Mouse (Mus musculus): ENCODE data around the gene Atxn1. TPM values are rescaled to one million over a fixed set of nuclear protein-coding genes. Genes with fewer than 3 reads are reported as not detected.

Gene Atxn1
- polyA plus RNA-seq, 1 experiment from 2014 or later = 2.3 TPM

DNA sequence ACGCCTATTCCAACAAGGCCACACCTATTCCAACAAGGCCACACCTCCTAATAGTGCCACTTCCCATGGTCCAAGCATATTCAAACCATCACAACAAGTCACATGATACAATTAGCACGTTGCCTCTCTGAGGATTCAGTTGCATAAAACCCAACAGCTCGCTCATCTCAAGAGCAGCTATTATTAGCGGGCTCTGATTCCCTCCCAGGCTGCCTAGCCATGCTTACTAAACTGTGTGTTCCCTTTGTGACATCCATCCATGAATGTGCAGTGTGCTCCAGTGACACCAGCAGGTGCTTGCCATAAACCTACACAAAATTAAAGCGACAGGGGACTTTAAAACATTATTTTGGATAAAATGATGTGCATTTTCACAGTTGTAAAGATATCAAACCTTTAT lies 25.7 kb upstream of the Atxn1 start:
- no peak overlapping the region for H3K27ac ChIP-seq (ENCODE audit: low read depth, low read length)
- ATAC-seq (replicated peaks; ENCODE audit: low FRiP score) (no peak), DNase-seq (ENCODE audit: low spot score) (no peak)
- no peaks in the 10 kb centered on the region for H3K4me1 ChIP-seq (replicated peaks; ENCODE audit: control insufficient read depth, insufficient read depth, low read length)
- WGBS = 74% methylated on average over 5 of the region's 5 CpGs
- H3K36me3 ChIP-seq (ENCODE audit: control insufficient read depth, insufficient read depth, low read length) = no peaks in the 10 kb centered on the region
- no peak overlapping the region for H3K4me3 ChIP-seq (ENCODE audit: low read depth, low read length)
- H3K9ac ChIP-seq (ENCODE audit: low read depth, low read length) = no peak overlapping the region
- no peaks in the 10 kb centered on the region for H3K27me3 ChIP-seq (replicated peaks; ENCODE audit: control insufficient read depth, insufficient read depth, low read length)
- H3K9me3 ChIP-seq (ENCODE audit: control insufficient read depth, low read length) = no peaks in the 10 kb centered on the region
- no peak overlapping the region for H3K4me2 ChIP-seq

DNA sequence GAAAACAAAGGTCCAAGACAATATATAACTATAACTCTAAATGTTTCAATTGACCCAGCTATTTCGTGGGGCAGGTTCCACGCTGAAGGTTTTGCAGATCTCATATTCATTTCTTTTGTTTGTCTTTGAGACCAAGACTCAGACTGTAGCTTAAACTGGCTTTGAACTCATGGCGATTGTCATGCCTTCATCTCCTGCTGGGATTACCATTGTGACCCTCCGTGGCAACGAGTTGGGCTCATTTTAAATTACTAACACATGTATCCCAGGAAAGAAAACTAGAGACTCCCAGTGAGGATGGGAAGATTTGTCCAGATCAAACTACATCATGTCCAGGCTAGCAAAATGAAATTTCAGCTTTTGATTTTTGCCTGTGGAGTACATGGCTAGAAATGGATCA lies 14.4 kb upstream of the Atxn1 start:
- H3K27me3 ChIP-seq (replicated peaks; ENCODE audit: control insufficient read depth, insufficient read depth, low read length) = no peaks in the 10 kb centered on the region
- DNase-seq (ENCODE audit: low spot score) (no peak), ATAC-seq (replicated peaks; ENCODE audit: low FRiP score) (no peak)
- H3K4me1 ChIP-seq (replicated peaks; ENCODE audit: control insufficient read depth, insufficient read depth, low read length) = no peaks in the 10 kb centered on the region
- H3K4me3 ChIP-seq (ENCODE audit: low read depth, low read length) = no peak overlapping the region
- H3K36me3 ChIP-seq (ENCODE audit: control insufficient read depth, insufficient read depth, low read length) = no peaks in the 10 kb centered on the region
- H3K4me2 ChIP-seq = no peak overlapping the region
- H3K27ac ChIP-seq (ENCODE audit: low read depth, low read length) = no peak overlapping the region
- H3K9ac ChIP-seq (ENCODE audit: low read depth, low read length) = no peak overlapping the region
- H3K9me3 ChIP-seq (ENCODE audit: control insufficient read depth, low read length) = no peaks in the 10 kb centered on the region
- 70% methylated on average over 5 of the region's 5 CpGs for WGBS

DNA sequence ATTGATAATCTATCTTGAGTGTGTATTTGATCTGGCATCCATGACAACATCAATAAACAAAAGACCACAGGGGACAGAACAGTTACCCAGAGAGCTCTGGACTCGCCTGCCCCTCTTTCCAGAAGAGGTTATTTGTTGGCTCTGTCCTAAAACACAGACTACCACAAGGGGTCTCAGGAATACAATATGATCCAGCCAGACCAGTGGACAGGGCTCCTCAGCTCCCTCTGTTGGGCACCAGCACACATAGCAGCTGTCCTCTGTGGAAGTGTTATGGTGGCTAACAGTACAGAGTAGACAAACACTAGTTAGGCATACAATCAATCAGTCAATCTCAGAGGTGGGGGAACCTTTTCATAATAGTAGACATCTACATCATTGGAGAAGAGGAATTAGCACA lies 12.1 kb upstream of the Atxn1 start:
- H3K36me3 ChIP-seq (ENCODE audit: control insufficient read depth, insufficient read depth, low read length) = no peaks in the 10 kb centered on the region
- ATAC-seq (replicated peaks; ENCODE audit: low FRiP score) (0 out of 2 replicates have a peak, but pooled peaks have one; percentile 47), DNase-seq (ENCODE audit: low spot score) (no peak)
- no peaks in the 10 kb centered on the region for H3K4me1 ChIP-seq (replicated peaks; ENCODE audit: control insufficient read depth, insufficient read depth, low read length)
- no peaks in the 10 kb centered on the region for H3K9me3 ChIP-seq (ENCODE audit: control insufficient read depth, low read length)
- 16% methylated on average over 1 of the region's 1 CpGs for WGBS
- H3K4me3 ChIP-seq (ENCODE audit: low read depth, low read length) = no peak overlapping the region
- H3K27me3 ChIP-seq (replicated peaks; ENCODE audit: control insufficient read depth, insufficient read depth, low read length) = no peaks in the 10 kb centered on the region
- H3K4me2 ChIP-seq = no peak overlapping the region
- no peak overlapping the region for H3K9ac ChIP-seq (ENCODE audit: low read depth, low read length)
- no peak overlapping the region for H3K27ac ChIP-seq (ENCODE audit: low read depth, low read length)

DNA sequence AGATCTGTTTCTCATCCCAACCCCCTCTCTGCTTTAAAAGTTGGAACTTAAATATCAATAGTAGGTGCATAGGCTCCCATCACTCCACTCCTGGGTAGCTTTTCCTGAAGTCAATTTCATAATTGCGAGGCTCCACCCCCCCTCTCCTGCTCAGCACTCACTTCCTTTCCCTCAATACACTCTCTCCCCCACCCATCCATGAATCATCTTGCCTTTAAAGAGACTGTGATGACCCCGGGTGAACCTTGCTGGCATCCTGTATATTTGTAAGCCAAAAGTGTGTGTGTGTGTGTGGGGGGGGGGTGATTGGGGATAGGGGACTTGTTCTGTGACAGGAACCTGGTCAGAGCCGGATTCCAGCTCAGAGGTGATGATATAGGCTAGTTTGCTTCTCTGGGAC lies 9.8 kb upstream of the Atxn1 start:
- H3K9me3 ChIP-seq (ENCODE audit: control insufficient read depth, low read length) = no peaks in the 10 kb centered on the region
- H3K4me2 ChIP-seq = no peak overlapping the region
- H3K4me1 ChIP-seq (replicated peaks; ENCODE audit: control insufficient read depth, insufficient read depth, low read length) = no peaks in the 10 kb centered on the region
- WGBS = 41% methylated on average over 3 of the region's 3 CpGs
- ATAC-seq (replicated peaks; ENCODE audit: low FRiP score) (no peak), DNase-seq (ENCODE audit: low spot score) (no peak)
- no peak overlapping the region for H3K4me3 ChIP-seq (ENCODE audit: low read depth, low read length)
- H3K27ac ChIP-seq (ENCODE audit: low read depth, low read length) = no peak overlapping the region
- no peak overlapping the region for H3K9ac ChIP-seq (ENCODE audit: low read depth, low read length)
- no peaks in the 10 kb centered on the region for H3K36me3 ChIP-seq (ENCODE audit: control insufficient read depth, insufficient read depth, low read length)
- H3K27me3 ChIP-seq (replicated peaks; ENCODE audit: control insufficient read depth, insufficient read depth, low read length) = no peaks in the 10 kb centered on the region

- Histone ChIP-seq H3K4me3 (ENCODE audit: low read depth, low read length) (no peak overlapping the region), H3K27ac (ENCODE audit: low read depth, low read length) (no peak overlapping the region), H3K36me3 (ENCODE audit: control insufficient read depth, insufficient read depth, low read length) (no peaks in the 10 kb centered on the region), H3K9me3 (ENCODE audit: control insufficient read depth, low read length) (no peaks in the 10 kb centered on the region), H3K27me3 (replicated peaks; ENCODE audit: control insufficient read depth, insufficient read depth, low read length) (no peaks in the 10 kb centered on the region), H3K9ac (ENCODE audit: low read depth, low read length) (no peak overlapping the region), H3K4me2 (no peak overlapping the region), H3K4me1 (replicated peaks; ENCODE audit: control insufficient read depth, insufficient read depth, low read length) (no peaks in the 10 kb centered on the region)
- 54% methylated on average over 7 of the region's 7 CpGs for WGBS
- ATAC-seq (replicated peaks; ENCODE audit: low FRiP score) = no peak
- DNase-seq (ENCODE audit: low spot score) = no peak
These were observed 9.2 kb upstream of the Atxn1 start for GRCm38 (mm10) chr13:45973972-45974490.

GRCm38 (mm10) chr13:45970920-45971536 lies 6.2 kb upstream of the Atxn1 start:
- DNase-seq (ENCODE audit: low spot score) (no peak), ATAC-seq (replicated peaks; ENCODE audit: low FRiP score) (no peak)
- Histone ChIP-seq H3K27ac (ENCODE audit: low read depth, low read length) (no peak overlapping the region), H3K4me3 (ENCODE audit: low read depth, low read length) (no peak overlapping the region), H3K9me3 (ENCODE audit: control insufficient read depth, low read length) (no peaks in the 10 kb centered on the region), H3K4me2 (no peak overlapping the region), H3K27me3 (replicated peaks; ENCODE audit: control insufficient read depth, insufficient read depth, low read length) (no peaks in the 10 kb centered on the region), H3K4me1 (replicated peaks; ENCODE audit: control insufficient read depth, insufficient read depth, low read length) (peaks cover 6% of the 10 kb centered on the region; the same call in 1 of the 2 replicates), H3K9ac (ENCODE audit: low read depth, low read length) (no peak overlapping the region), H3K36me3 (ENCODE audit: control insufficient read depth, insufficient read depth, low read length) (no peaks in the 10 kb centered on the region)
- WGBS = 68% methylated on average over 12 of the region's 12 CpGs

GRCm38 (mm10) chr13:45968206-45968605 lies 3.4 kb upstream of the Atxn1 start:
- no peak for ATAC-seq (replicated peaks; ENCODE audit: low FRiP score)

DNA sequence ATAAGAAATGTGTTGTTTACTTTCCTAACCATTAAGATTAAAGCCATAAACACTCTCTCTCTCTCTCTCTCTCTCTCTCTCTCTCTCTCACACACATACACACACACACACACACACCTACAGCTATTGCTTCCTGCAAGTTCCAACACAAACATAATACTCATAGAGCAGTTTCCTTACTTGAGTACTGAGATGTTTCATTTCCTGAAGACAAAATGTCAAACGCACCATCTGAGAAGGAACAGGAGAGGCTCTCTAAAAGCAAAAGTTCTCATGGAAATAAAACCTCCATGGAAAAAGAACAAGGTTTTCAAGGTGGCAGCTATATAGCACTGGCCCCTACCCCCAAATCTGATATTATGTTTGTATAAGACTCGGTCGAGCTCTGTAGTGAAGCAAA lies 2.6 kb upstream of the Atxn1 start:
- WGBS = 66% methylated on average over 3 of the region's 3 CpGs
- H3K4me1 ChIP-seq (replicated peaks; ENCODE audit: control insufficient read depth, insufficient read depth, low read length) = peaks cover 12% of the 10 kb centered on the region
- no peak for ATAC-seq (replicated peaks; ENCODE audit: low FRiP score)

More at GRCm38 (mm10) chr13:45968206-45968605, 3.4 kb upstream of the Atxn1 start:
- H3K9me3 ChIP-seq (ENCODE audit: control insufficient read depth, low read length) = no peaks in the 10 kb centered on the region
- no peak overlapping the region for H3K27ac ChIP-seq (ENCODE audit: low read depth, low read length)
- no peak for DNase-seq (ENCODE audit: low spot score)
- no peak overlapping the region for H3K4me2 ChIP-seq
- H3K27me3 ChIP-seq (replicated peaks; ENCODE audit: control insufficient read depth, insufficient read depth, low read length) = no peaks in the 10 kb centered on the region
- H3K36me3 ChIP-seq (ENCODE audit: control insufficient read depth, insufficient read depth, low read length) = no peaks in the 10 kb centered on the region
- H3K4me1 ChIP-seq (replicated peaks; ENCODE audit: control insufficient read depth, insufficient read depth, low read length) = peaks cover 11% of the 10 kb centered on the region
- H3K4me3 ChIP-seq (ENCODE audit: low read depth, low read length) = no peak overlapping the region
- 73% methylated on average over 4 of the region's 4 CpGs for WGBS
- H3K9ac ChIP-seq (ENCODE audit: low read depth, low read length) = no peak overlapping the region

DNA sequence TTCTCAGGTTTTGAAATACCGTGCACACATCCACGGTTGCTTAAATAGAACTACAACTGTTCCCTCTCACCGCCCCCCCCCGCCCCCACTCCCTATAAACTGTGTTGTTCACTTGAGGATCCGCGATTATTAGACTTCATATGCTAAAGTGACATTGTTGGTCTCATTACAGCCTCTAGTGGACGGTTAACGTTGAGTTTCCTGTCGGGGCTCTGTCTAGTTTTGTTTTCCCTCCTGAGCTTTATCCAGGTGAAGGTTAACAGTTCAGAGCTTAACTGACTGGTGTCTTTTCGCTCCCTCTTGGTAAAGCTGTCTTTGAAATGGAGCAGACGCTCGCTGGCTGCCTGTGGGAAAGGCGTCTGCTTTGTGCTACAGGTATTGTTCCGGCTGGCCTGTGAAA lies 1.8 kb upstream of the Atxn1 start:
- no peak for DNase-seq (ENCODE audit: low spot score)
- Histone ChIP-seq H3K4me1 (replicated peaks; ENCODE audit: control insufficient read depth, insufficient read depth, low read length) (peaks cover 17% of the 10 kb centered on the region), H3K4me3 (ENCODE audit: low read depth, low read length) (peak overlapping the region; percentile 91), H3K36me3 (ENCODE audit: control insufficient read depth, insufficient read depth, low read length) (no peaks in the 10 kb centered on the region), H3K9ac (ENCODE audit: low read depth, low read length) (0 out of 2 replicates have a peak overlapping the region, but pooled peaks have one; percentile 3), H3K9me3 (ENCODE audit: control insufficient read depth, low read length) (no peaks in the 10 kb centered on the region), H3K4me2 (peak overlapping the region; percentile 98), H3K27me3 (replicated peaks; ENCODE audit: control insufficient read depth, insufficient read depth, low read length) (no peaks in the 10 kb centered on the region), H3K27ac (ENCODE audit: low read depth, low read length) (no peak overlapping the region)
- ATAC-seq (replicated peaks; ENCODE audit: low FRiP score) = no peak
- 6% methylated on average over 14 of the region's 14 CpGs for WGBS

More for the DNA sequence above, 2.6 kb upstream of the Atxn1 start:
- no peak for DNase-seq (ENCODE audit: low spot score)
- Histone ChIP-seq H3K27ac (ENCODE audit: low read depth, low read length) (no peak overlapping the region), H3K4me2 (no peak overlapping the region), H3K9me3 (ENCODE audit: control insufficient read depth, low read length) (no peaks in the 10 kb centered on the region), H3K4me3 (ENCODE audit: low read depth, low read length) (no peak overlapping the region), H3K36me3 (ENCODE audit: control insufficient read depth, insufficient read depth, low read length) (no peaks in the 10 kb centered on the region), H3K9ac (ENCODE audit: low read depth, low read length) (no peak overlapping the region), H3K27me3 (replicated peaks; ENCODE audit: control insufficient read depth, insufficient read depth, low read length) (no peaks in the 10 kb centered on the region)
